Mouse (Mus musculus): Measurements from ENCODE around the gene Sox8.

Gene Sox8

GRCm38 (mm10) chr17:25579332-25580047 is 9.0 kb upstream of the Sox8 start:
- no peak for DNase-seq (ENCODE audit: low read depth)

DNA sequence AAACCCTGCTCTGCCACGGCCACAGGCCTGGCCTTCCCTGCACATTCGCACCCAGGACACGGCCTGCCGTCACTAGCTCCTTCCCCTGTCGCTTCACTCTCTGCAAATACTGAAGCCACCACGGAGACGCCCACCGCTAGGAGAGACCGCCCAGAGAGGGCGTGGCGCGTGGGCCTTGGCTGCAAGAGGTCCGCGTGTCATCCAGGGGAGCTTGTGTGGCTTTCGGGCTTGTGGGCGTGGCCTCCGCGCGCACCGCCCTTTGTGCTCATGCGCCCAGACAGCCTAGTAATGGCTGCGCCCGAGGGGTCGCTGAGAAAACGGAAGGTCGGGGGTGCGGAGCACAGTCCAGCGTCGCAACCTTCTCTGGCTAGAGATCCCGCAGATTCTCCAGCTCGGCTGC is 8.4 kb upstream of the Sox8 start, which contains the start of gene Lmf1:
Gene Lmf1, plus strand, starts transcription at position 166 of the 400 bp plus-strand sequence.
- DNase-seq (ENCODE audit: low read depth), result peak; percentile 95

- no peak for DNase-seq (ENCODE audit: low read depth)
Measured at GRCm38 (mm10) chr17:25577702-25578101, 7.2 kb upstream of the Sox8 start.

- DNase-seq (ENCODE audit: low read depth), result no peak
Measured at GRCm38 (mm10) chr17:25577263-25577662, 6.8 kb upstream of the Sox8 start.

DNA sequence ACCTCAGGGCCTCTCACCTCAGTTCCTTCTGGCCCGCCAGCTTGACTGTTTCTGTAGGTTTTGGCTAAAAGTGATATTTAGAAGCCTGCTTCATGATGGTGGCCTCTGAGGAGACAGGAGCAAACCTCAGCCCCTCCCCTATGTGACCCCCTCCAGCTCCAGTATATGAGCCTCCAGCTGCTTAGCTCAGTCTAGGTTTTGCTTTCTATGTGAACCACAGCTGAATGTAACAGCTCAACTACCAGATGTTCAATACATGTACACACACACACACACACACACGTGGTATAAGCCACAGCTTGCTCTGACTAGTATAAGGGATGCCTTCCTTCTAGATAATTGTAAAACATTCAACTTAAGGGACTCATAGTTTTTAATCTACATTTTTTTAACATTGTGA is 5.5 kb upstream of the Sox8 start:
- no peak for DNase-seq (ENCODE audit: low read depth)

DNA sequence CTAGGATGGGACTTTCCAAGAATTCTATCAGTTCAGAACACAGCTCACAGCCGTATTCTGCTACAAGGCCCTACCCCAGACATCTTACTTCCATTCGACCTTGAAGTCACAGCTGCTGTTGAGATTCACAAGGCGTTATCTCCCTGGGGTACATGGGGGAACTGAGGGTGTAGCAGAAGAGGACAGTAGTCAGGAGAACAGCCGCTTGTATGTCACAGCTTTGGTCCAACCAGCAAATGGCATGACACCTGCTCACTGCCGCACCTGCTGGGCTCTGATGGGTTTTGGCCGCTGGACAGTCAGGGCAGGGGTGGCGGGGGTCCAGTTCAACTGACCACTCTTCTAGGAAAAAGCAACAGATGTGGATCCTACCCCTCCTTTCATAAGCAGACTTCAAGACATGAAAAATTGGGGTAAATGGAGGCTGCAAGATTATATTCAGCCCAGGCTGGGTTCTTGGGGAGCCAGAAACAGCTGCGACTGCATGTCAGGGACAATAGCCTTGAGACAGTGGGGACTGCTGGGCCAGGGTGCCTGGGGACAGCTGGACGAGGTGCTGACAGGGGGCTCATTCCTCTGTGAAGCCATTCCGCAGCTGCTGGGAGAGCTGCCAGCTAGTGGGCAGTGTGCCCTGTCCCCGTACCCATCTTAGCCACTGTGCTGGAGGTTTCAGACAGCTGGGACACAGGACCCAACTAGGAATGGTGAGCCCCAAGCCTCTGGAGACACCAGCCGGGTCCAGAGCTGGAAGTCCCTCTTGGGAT is 4.9 kb upstream of the Sox8 start:
- no peak for DNase-seq (ENCODE audit: low read depth)

- DNase-seq (ENCODE audit: low read depth), result no peak
Measured at GRCm38 (mm10) chr17:25571453-25571820, 951 bp upstream of the Sox8 start.

GRCm38 (mm10) chr17:25569833-25570647 is 446 bp downstream of the Sox8 start:
- no peak for DNase-seq (ENCODE audit: low read depth)

- DNase-seq (ENCODE audit: low read depth), result no peak
Measured at GRCm38 (mm10) chr17:25568880-25569279, 1.6 kb downstream of the Sox8 start.

DNA sequence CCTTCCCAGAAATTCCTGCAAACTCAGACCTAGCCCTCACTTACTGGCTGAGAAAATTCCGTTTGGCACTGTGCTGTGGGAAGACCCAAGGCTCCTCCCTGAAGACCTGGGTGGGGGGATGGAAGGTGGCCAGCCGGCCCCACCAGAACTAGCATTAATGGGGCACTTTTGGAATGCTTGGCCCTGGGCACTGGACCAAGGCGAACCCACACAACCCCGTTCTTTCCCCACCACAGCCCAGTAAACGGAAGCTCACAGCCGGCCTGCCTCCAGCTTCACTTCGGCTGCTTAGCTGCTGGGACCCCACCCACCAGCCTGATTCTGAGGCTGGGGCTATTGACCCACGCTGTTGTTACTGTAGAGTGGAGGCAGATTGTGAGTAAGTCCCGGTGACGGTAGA is 2.3 kb downstream of the Sox8 start:
- DNase-seq (ENCODE audit: low read depth), result no peak

DNA sequence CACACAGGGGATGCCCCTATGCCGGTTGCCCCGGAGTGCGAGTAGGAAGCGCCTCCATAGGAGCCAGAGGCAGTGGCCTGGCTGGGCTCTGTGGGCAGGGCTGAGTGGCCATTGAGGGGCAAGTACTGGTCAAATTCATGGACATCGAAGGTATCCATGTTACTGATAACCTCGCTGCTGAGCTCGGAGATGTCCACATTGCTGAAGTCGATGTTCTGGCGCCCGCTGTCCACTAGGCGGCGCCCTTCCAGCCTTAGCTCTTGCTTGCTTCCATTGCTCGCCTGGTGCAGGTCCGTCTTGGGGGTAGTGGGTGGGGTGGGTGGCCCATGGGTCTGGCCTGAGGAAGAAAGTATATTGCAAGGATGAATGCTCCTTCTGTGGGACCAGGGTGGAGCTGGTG is 2.7 kb downstream of the Sox8 start:
- no peak for DNase-seq (ENCODE audit: low read depth)

GRCm38 (mm10) chr17:25567261-25567660 is 3.2 kb downstream of the Sox8 start:
- DNase-seq (ENCODE audit: low read depth), result no peak

- no peak for DNase-seq (ENCODE audit: low read depth)
Measured at GRCm38 (mm10) chr17:25565860-25566600, 4.5 kb downstream of the Sox8 start.

DNA sequence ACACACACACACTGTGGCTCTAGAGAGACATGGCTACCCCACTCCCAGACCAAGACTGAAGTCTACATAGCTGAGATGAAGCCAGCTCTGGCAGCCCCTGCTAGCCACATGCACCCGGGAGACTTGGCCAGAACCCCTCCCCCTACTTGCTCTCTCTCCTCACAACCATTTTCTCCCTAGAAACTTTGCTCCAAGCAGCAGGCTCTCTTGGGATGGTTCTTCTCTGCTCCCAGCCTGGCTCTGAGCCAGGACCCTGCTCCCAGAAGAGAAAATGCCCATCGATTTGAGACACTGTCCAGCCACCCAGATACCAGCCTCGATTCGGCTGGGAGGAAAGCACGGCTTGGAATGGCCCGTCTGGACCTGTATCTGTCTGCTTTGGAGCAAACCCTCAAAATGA is 5.2 kb downstream of the Sox8 start:
- no peak for DNase-seq (ENCODE audit: low read depth)

DNA sequence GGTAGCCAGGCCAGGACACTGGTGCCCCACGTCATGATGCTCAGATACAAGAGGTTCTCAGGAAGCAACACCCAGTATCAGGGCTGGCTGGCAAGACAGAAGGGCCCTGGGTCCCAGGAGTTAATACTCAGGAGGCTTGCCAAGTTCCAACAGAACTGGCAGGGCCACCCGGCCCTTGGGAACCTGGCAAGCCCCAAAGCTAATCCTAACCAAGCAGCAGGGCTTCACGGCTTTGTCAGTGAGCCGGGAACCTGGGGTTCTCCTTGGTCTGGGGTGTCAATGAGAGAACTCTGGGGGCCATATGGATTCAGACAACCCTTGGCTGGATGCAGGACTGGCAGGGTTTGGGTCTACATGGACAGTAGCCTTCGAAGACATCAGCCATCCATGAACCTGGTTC is 6.0 kb downstream of the Sox8 start:
- no peak for DNase-seq (ENCODE audit: low read depth)

DNA sequence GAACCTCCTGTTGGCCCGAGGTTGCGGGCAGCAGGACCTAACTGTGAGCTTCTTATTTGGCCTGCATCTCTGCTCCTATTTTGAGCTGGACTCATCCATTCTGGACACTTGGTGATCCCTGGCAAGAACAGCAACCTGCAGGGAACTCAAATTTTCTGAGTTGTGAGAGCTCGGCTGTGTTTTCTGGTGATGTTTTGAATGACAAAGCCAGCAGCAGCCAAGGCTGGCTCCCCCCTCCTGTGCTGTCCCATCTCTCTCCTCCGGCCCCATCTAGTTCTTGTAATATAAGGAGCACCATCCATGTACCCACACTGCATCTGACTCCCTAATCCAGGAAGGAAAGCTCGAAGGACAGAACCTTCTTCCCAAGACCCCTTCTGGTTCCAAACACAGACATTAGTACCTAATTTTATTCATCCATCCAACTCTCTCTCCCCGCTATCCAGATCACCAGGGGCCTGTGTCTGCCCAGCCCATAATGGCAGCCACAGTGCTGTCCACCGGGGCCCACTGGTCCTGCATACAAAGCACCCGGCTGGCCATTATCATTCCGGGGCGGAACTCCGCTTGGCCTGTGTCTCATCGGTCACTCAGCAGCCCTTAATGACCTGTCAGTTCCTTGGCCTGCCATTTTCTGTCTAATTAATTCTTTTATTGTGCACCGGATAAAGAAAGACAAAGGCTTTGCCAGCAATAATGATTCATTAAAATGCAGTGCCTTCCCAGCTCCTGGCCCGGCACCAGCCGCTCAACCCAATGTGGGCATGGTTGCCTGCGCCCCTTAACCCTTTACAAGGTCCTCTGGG is 9.1 kb downstream of the Sox8 start:
- no peak for DNase-seq (ENCODE audit: low read depth)

DNA sequence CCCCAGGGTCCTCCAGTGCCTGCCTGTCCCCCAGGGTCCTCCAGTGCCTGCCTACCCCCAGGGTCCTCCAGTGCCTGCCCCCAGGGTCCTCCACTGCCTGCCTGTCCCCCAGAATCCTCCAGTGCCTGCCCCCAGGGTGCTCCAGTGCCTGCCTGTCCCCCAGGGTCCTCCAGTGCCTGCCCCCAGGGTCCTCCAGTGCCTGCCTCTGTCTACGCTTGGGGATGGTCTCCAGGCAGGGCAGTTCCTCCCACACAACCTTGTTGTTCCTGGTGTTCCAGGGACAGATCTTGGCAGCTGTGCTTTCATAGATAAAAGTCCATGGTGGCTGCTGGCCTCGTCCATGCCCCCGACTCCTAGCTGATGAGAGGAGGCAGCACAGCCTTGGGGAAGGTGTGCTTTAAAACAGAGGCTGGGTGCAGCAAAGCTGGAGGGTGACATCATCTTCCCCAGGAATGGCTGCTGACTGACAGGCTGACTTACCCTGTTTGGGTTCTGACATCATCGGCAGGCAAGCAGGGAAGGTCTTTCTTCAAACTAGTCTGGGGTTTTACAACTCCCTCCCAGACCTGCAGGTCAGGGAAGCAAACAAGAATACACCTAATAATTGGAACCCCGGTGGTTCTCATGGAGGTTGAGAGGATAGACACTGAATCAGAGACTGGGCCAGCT is 9.8 kb downstream of the Sox8 start:
- DNase-seq (ENCODE audit: low read depth), result no peak

GRCm38 (mm10) chr17:25559634-25560033 is 10.9 kb downstream of the Sox8 start:
- DNase-seq (ENCODE audit: low read depth), result no peak

- no peak for DNase-seq (ENCODE audit: low read depth)
Measured at GRCm38 (mm10) chr17:25556630-25557354, 13.7 kb downstream of the Sox8 start.

Measured in c-Kit-positive CD71-positive TER-119-negative erythroid progenitor cells, embryonic 14.5 days (primary cell).